Mouse (Mus musculus): ENCODE data around the gene Tbc1d25. TPM values are rescaled to one million over a fixed set of nuclear protein-coding genes. Genes with fewer than 3 reads are reported as not detected.

Gene Tbc1d25
- 23.7 and 24.4 TPM in 2 replicates for polyA plus RNA-seq (2014; fragmentation: Nextera tagmentation; extraction: Ambion mirVana)

GRCm38 (mm10) chrX:8175504-8176385 is at the start of gene Tbc1d25:
TSS of gene Tbc1d25 (minus strand) at chrX:8176181.
- H3K27me3 ChIP-seq (ENCODE audit: control insufficient read depth, insufficient read depth, low read length), result no peaks in the 10 kb centered on the region
- peak within 1 kb of the TSS; percentile 39; the same call in 1 of the 2 replicates for H3K27ac ChIP-seq (ENCODE audit: low read depth, low read length)
- H3K4me1 ChIP-seq (ENCODE audit: control insufficient read depth, insufficient read depth, low read length), result no peaks in the 10 kb centered on the region
- WGBS, result 16% methylated on average over 56 of the region's 56 CpGs
- ATAC-seq (ENCODE audit: low read depth), result peak; percentile 94
- H3K4me3 ChIP-seq (ENCODE audit: low read depth, low read length), result peak within 1 kb of the TSS; percentile 55
- peak within 1 kb of the TSS; percentile 68 for H3K9ac ChIP-seq (replicated peaks; ENCODE audit: low read depth, low read length)
- no peaks in the 10 kb centered on the region for H3K9me3 ChIP-seq (ENCODE audit: control insufficient read depth, low read length)
- H3K36me3 ChIP-seq (ENCODE audit: control insufficient read depth, insufficient read depth, low read length), result no peaks in the 10 kb centered on the region
- peak within 1 kb of the TSS; percentile 46 for H3K4me2 ChIP-seq (ENCODE audit: low read depth, low read length)

GRCm38 (mm10) chrX:8223473-8223872 is 47.5 kb upstream of the Tbc1d25 start:
- Histone ChIP-seq H3K27me3 (ENCODE audit: control insufficient read depth, insufficient read depth, low read length) (no peaks in the 10 kb centered on the region), H3K36me3 (ENCODE audit: control insufficient read depth, insufficient read depth, low read length) (no peaks in the 10 kb centered on the region), H3K4me1 (ENCODE audit: control insufficient read depth, insufficient read depth, low read length) (no peaks in the 10 kb centered on the region), H3K9me3 (ENCODE audit: control insufficient read depth, low read length) (no peaks in the 10 kb centered on the region), H3K27ac (ENCODE audit: low read depth, low read length) (no peak overlapping the region), H3K4me2 (ENCODE audit: low read depth, low read length) (no peak overlapping the region), H3K4me3 (ENCODE audit: low read depth, low read length) (no peak overlapping the region), H3K9ac (replicated peaks; ENCODE audit: low read depth, low read length) (no peak overlapping the region)
- no peak for ATAC-seq (ENCODE audit: low read depth)
- WGBS, result 92% methylated on average over 7 of the region's 7 CpGs

- Histone ChIP-seq H3K4me1 (ENCODE audit: control insufficient read depth, insufficient read depth, low read length) (no peaks in the 10 kb centered on the region), H3K27me3 (ENCODE audit: control insufficient read depth, insufficient read depth, low read length) (no peaks in the 10 kb centered on the region), H3K36me3 (ENCODE audit: control insufficient read depth, insufficient read depth, low read length) (no peaks in the 10 kb centered on the region), H3K27ac (ENCODE audit: low read depth, low read length) (no peak overlapping the region), H3K9me3 (ENCODE audit: control insufficient read depth, low read length) (no peaks in the 10 kb centered on the region), H3K4me3 (ENCODE audit: low read depth, low read length) (no peak overlapping the region), H3K9ac (replicated peaks; ENCODE audit: low read depth, low read length) (no peak overlapping the region), H3K4me2 (ENCODE audit: low read depth, low read length) (no peak overlapping the region)
- 75% methylated on average over 7 of the region's 7 CpGs for WGBS
- ATAC-seq (ENCODE audit: low read depth), result no peak
Measured at GRCm38 (mm10) chrX:8222678-8223421, 46.9 kb upstream of the Tbc1d25 start.

GRCm38 (mm10) chrX:8222296-8222677 is 46.3 kb upstream of the Tbc1d25 start:
- no peak overlapping the region for H3K27ac ChIP-seq (ENCODE audit: low read depth, low read length)
- H3K4me2 ChIP-seq (ENCODE audit: low read depth, low read length), result no peak overlapping the region
- no peaks in the 10 kb centered on the region for H3K27me3 ChIP-seq (ENCODE audit: control insufficient read depth, insufficient read depth, low read length)
- H3K4me1 ChIP-seq (ENCODE audit: control insufficient read depth, insufficient read depth, low read length), result no peaks in the 10 kb centered on the region
- no peaks in the 10 kb centered on the region for H3K36me3 ChIP-seq (ENCODE audit: control insufficient read depth, insufficient read depth, low read length)
- H3K9ac ChIP-seq (replicated peaks; ENCODE audit: low read depth, low read length), result no peak overlapping the region
- WGBS, result 85% methylated on average over 2 of the region's 3 CpGs
- H3K4me3 ChIP-seq (ENCODE audit: low read depth, low read length), result no peak overlapping the region
- no peak for ATAC-seq (ENCODE audit: low read depth)
- no peaks in the 10 kb centered on the region for H3K9me3 ChIP-seq (ENCODE audit: control insufficient read depth, low read length)

- no peak for ATAC-seq (ENCODE audit: low read depth)
- H3K27me3 ChIP-seq (ENCODE audit: control insufficient read depth, insufficient read depth, low read length), result no peaks in the 10 kb centered on the region
- no peak overlapping the region for H3K27ac ChIP-seq (ENCODE audit: low read depth, low read length)
- 25% methylated on average over 8 of the region's 8 CpGs for WGBS
- no peaks in the 10 kb centered on the region for H3K4me1 ChIP-seq (ENCODE audit: control insufficient read depth, insufficient read depth, low read length)
- no peaks in the 10 kb centered on the region for H3K36me3 ChIP-seq (ENCODE audit: control insufficient read depth, insufficient read depth, low read length)
- no peaks in the 10 kb centered on the region for H3K9me3 ChIP-seq (ENCODE audit: control insufficient read depth, low read length)
- no peak overlapping the region for H3K4me2 ChIP-seq (ENCODE audit: low read depth, low read length)
- no peak overlapping the region for H3K9ac ChIP-seq (replicated peaks; ENCODE audit: low read depth, low read length)
- H3K4me3 ChIP-seq (ENCODE audit: low read depth, low read length), result no peak overlapping the region
Measured at GRCm38 (mm10) chrX:8219651-8220050, 43.7 kb upstream of the Tbc1d25 start.

GRCm38 (mm10) chrX:8218114-8218513 is 42.1 kb upstream of the Tbc1d25 start:
- H3K27me3 ChIP-seq (ENCODE audit: control insufficient read depth, insufficient read depth, low read length), result no peaks in the 10 kb centered on the region
- no peak for ATAC-seq (ENCODE audit: low read depth)
- H3K36me3 ChIP-seq (ENCODE audit: control insufficient read depth, insufficient read depth, low read length), result no peaks in the 10 kb centered on the region
- no peaks in the 10 kb centered on the region for H3K4me1 ChIP-seq (ENCODE audit: control insufficient read depth, insufficient read depth, low read length)
- no peaks in the 10 kb centered on the region for H3K9me3 ChIP-seq (ENCODE audit: control insufficient read depth, low read length)
- no peak overlapping the region for H3K4me3 ChIP-seq (ENCODE audit: low read depth, low read length)
- no peak overlapping the region for H3K27ac ChIP-seq (ENCODE audit: low read depth, low read length)
- H3K9ac ChIP-seq (replicated peaks; ENCODE audit: low read depth, low read length), result no peak overlapping the region
- 88% methylated on average over 2 of the region's 2 CpGs for WGBS
- H3K4me2 ChIP-seq (ENCODE audit: low read depth, low read length), result no peak overlapping the region

- Histone ChIP-seq H3K4me3 (ENCODE audit: low read depth, low read length) (no peak overlapping the region), H3K36me3 (ENCODE audit: control insufficient read depth, insufficient read depth, low read length) (no peaks in the 10 kb centered on the region), H3K9ac (replicated peaks; ENCODE audit: low read depth, low read length) (no peak overlapping the region), H3K9me3 (ENCODE audit: control insufficient read depth, low read length) (no peaks in the 10 kb centered on the region), H3K27me3 (ENCODE audit: control insufficient read depth, insufficient read depth, low read length) (no peaks in the 10 kb centered on the region), H3K4me2 (ENCODE audit: low read depth, low read length) (no peak overlapping the region), H3K4me1 (ENCODE audit: control insufficient read depth, insufficient read depth, low read length) (no peaks in the 10 kb centered on the region), H3K27ac (ENCODE audit: low read depth, low read length) (no peak overlapping the region)
- WGBS, result 68% methylated on average over 6 of the region's 6 CpGs
- no peak for ATAC-seq (ENCODE audit: low read depth)
Measured at GRCm38 (mm10) chrX:8217383-8217782, 41.4 kb upstream of the Tbc1d25 start.

- Histone ChIP-seq H3K4me1 (ENCODE audit: control insufficient read depth, insufficient read depth, low read length) (no peaks in the 10 kb centered on the region), H3K4me2 (ENCODE audit: low read depth, low read length) (no peak overlapping the region), H3K27me3 (ENCODE audit: control insufficient read depth, insufficient read depth, low read length) (no peaks in the 10 kb centered on the region), H3K9me3 (ENCODE audit: control insufficient read depth, low read length) (no peaks in the 10 kb centered on the region), H3K4me3 (ENCODE audit: low read depth, low read length) (no peak overlapping the region), H3K9ac (replicated peaks; ENCODE audit: low read depth, low read length) (no peak overlapping the region), H3K36me3 (ENCODE audit: control insufficient read depth, insufficient read depth, low read length) (no peaks in the 10 kb centered on the region), H3K27ac (ENCODE audit: low read depth, low read length) (no peak overlapping the region)
- WGBS, result 80% methylated on average over 7 of the region's 7 CpGs
- ATAC-seq (ENCODE audit: low read depth), result no peak
Measured at GRCm38 (mm10) chrX:8211490-8212207, 35.7 kb upstream of the Tbc1d25 start.
